Mouse (Mus musculus) hindlimb bud, embryonic 11.5 days (tissue): ENCODE measurements around the gene Ikzf4.

Experiments
- DNase-seq: peaks from one replicate; pipeline ENCODE4 v3.0.0-alpha.2; 2012; ENCODE audit warnings: low read depth, low spot score; ENCODE audit errors: extremely low spot score

Ikzf4 gene

GRCm38 (mm10) chr10:128613154-128613440, 32.7 kb downstream of the Ikzf4 start:
- no peak for DNase-seq

GRCm38 (mm10) chr10:128612433-128613153, 33.2 kb downstream of the Ikzf4 start:
- peak; percentile 74 for DNase-seq

GRCm38 (mm10) chr10:128606483-128606882, 39.3 kb downstream of the Ikzf4 start:
- DNase-seq, result no peak

GRCm38 (mm10) chr10:128602470-128603128, 43.2 kb downstream of the Ikzf4 start:
- no peak for DNase-seq

GRCm38 (mm10) chr10:128601499-128601898, 44.3 kb downstream of the Ikzf4 start:
- no peak for DNase-seq

- DNase-seq, result no peak
Observed at GRCm38 (mm10) chr10:128598476-128598875, 47.3 kb downstream of the Ikzf4 start.

- DNase-seq, result no peak
Observed at GRCm38 (mm10) chr10:128592797-128593196, 53.0 kb downstream of the Ikzf4 start.

- DNase-seq, result no peak
Observed at GRCm38 (mm10) chr10:128591436-128591835, 54.4 kb downstream of the Ikzf4 start.

GRCm38 (mm10) chr10:128590193-128590690, 55.5 kb downstream of the Ikzf4 start:
- DNase-seq, result no peak

- DNase-seq, result no peak
Observed at GRCm38 (mm10) chr10:128589464-128590192, 56.2 kb downstream of the Ikzf4 start, which contains the start of gene Erbb3. TSS of gene Erbb3 (minus strand) at chr10:128589652.

GRCm38 (mm10) chr10:128588775-128589463, 56.9 kb downstream of the Ikzf4 start:
- DNase-seq, result no peak

GRCm38 (mm10) chr10:128588136-128588535, 57.7 kb downstream of the Ikzf4 start:
- no peak for DNase-seq

GRCm38 (mm10) chr10:128587697-128588096, 58.1 kb downstream of the Ikzf4 start:
- no peak for DNase-seq

GRCm38 (mm10) chr10:128587120-128587519, 58.7 kb downstream of the Ikzf4 start:
- DNase-seq, result no peak

GRCm38 (mm10) chr10:128586546-128586945, 59.2 kb downstream of the Ikzf4 start:
- DNase-seq, result no peak

GRCm38 (mm10) chr10:128584386-128584785, 61.4 kb downstream of the Ikzf4 start:
- no peak for DNase-seq

GRCm38 (mm10) chr10:128583644-128584043, 62.1 kb downstream of the Ikzf4 start:
- DNase-seq, result no peak
